Mouse (Mus musculus) midbrain, embryonic 15.5 days (tissue): ENCODE measurements around the gene Slc35f4. TPM values are rescaled to one million over a fixed set of nuclear protein-coding genes. Genes with fewer than 3 reads are reported as not detected.

Experiments
- ATAC-seq: fragments of 200-750 bp; cut with Nextera tagmentation; replicated peaks from 2 replicates; pipeline ENCODE4 v1.8.0; 2017; ENCODE audit warnings: moderate TSS enrichment
- H3K27ac ChIP-seq: fragments of 300-500 bp; sonication (generic); 2 replicates; pipeline ENCODE4 v1.5.1; 2015; ENCODE audit warnings: mild to moderate bottlenecking, inconsistent platforms
- H3K27me3 ChIP-seq: fragments of 300-500 bp; sonication (generic); replicated peaks from 2 replicates; pipeline ENCODE4 v1.6.1; 2015; ENCODE audit warnings: inconsistent platforms
- H3K36me3 ChIP-seq: fragments of 300-500 bp; sonication (generic); replicated peaks from 2 replicates; pipeline ENCODE4 v1.6.1; 2015; ENCODE audit warnings: inconsistent platforms
- H3K4me1 ChIP-seq: fragments of 300-500 bp; sonication (generic); 2 replicates; pipeline ENCODE4 v1.6.1; 2015; ENCODE audit warnings: inconsistent platforms
- H3K4me2 ChIP-seq: fragments of 300-500 bp; sonication (generic); 2 replicates; pipeline ENCODE4 v1.6.1; 2015; ENCODE audit warnings: inconsistent platforms, mild to moderate bottlenecking, moderate library complexity
- H3K4me3 ChIP-seq: fragments of 300-500 bp; sonication (generic); 2 replicates; pipeline ENCODE4 v1.5.1; 2015; ENCODE audit warnings: mild to moderate bottlenecking, inconsistent platforms
- H3K9ac ChIP-seq: fragments of 300-500 bp; sonication (generic); 2 replicates; pipeline ENCODE4 v1.6.1; 2015; ENCODE audit warnings: mild to moderate bottlenecking, inconsistent platforms
- H3K9me3 ChIP-seq: fragments of 300-500 bp; sonication (generic); 2 replicates; pipeline ENCODE4 v1.6.1; 2016; ENCODE audit warnings: inconsistent platforms
- WGBS: fragments of 180-500 bp; shearing (Covaris S2); methylation state at CpG from one replicate; pipeline ENCODE4 v1.1.7; 2015; ENCODE audit warnings: mixed read lengths; 5-methylcytosine and 5-hydroxymethylcytosine counted together
- polyA plus RNA-seq: library from polyadenylated mRNA; unstranded; fragments of >200 nt; fragmentation: Nextera tagmentation; extraction: Ambion mirVana; gene quantifications from 2 replicates; pipeline ENCODE4 v1.2.1, GENCODE M21; 2015

Gene Slc35f4
- polyA plus RNA-seq, 1 experiment from 2014 or later = 16.4 TPM

GRCm38 (mm10) chr14:49337011-49337410, 188.8 kb downstream of the Slc35f4 start:
- H3K27ac ChIP-seq = no peak overlapping the region
- H3K4me2 ChIP-seq = no peak overlapping the region
- no peak overlapping the region for H3K9ac ChIP-seq
- no peaks in the 10 kb centered on the region for H3K27me3 ChIP-seq
- H3K4me1 ChIP-seq = no peaks in the 10 kb centered on the region
- no peak for ATAC-seq
- no peaks in the 10 kb centered on the region for H3K36me3 ChIP-seq
- H3K9me3 ChIP-seq = no peaks in the 10 kb centered on the region
- 81% methylated on average over 4 of the region's 4 CpGs for WGBS
- H3K4me3 ChIP-seq = no peak overlapping the region

GRCm38 (mm10) chr14:49333841-49334240, 192.0 kb downstream of the Slc35f4 start:
- H3K36me3 ChIP-seq = no peaks in the 10 kb centered on the region
- ATAC-seq = no peak
- no peaks in the 10 kb centered on the region for H3K4me1 ChIP-seq
- H3K9ac ChIP-seq = no peak overlapping the region
- H3K4me2 ChIP-seq = no peak overlapping the region
- WGBS = 80% methylated on average over 2 of the region's 2 CpGs
- H3K27ac ChIP-seq = no peak overlapping the region
- no peaks in the 10 kb centered on the region for H3K9me3 ChIP-seq
- no peak overlapping the region for H3K4me3 ChIP-seq
- no peaks in the 10 kb centered on the region for H3K27me3 ChIP-seq

- H3K9me3 ChIP-seq = no peaks in the 10 kb centered on the region
- H3K36me3 ChIP-seq = no peaks in the 10 kb centered on the region
- ATAC-seq = peak; percentile 85
- H3K9ac ChIP-seq = no peak overlapping the region
- no peak overlapping the region for H3K4me3 ChIP-seq
- 10% methylated on average over 5 of the region's 5 CpGs for WGBS
- no peak overlapping the region; the same call in 1 of the 2 replicates for H3K4me2 ChIP-seq
- 0 out of 2 replicates have a peak overlapping the region, but pooled peaks have one; percentile 19 for H3K27ac ChIP-seq
- H3K4me1 ChIP-seq = peaks cover 14% of the 10 kb centered on the region
- H3K27me3 ChIP-seq = no peaks in the 10 kb centered on the region
Observed at GRCm38 (mm10) chr14:49316493-49316894, 209.4 kb downstream of the Slc35f4 start.

- Histone ChIP-seq H3K9ac (no peak overlapping the region), H3K4me3 (no peak overlapping the region), H3K27ac (no peak overlapping the region), H3K4me2 (no peak overlapping the region), H3K4me1 (peaks cover 18% of the 10 kb centered on the region), H3K9me3 (no peaks in the 10 kb centered on the region), H3K27me3 (no peaks in the 10 kb centered on the region), H3K36me3 (no peaks in the 10 kb centered on the region)
- ATAC-seq = no peak
- WGBS = 29% methylated on average over 7 of the region's 7 CpGs
Observed at GRCm38 (mm10) chr14:49313981-49314380, 211.9 kb downstream of the Slc35f4 start.

- Histone ChIP-seq H3K4me2 (no peak overlapping the region), H3K9ac (no peak overlapping the region), H3K4me1 (peaks cover 18% of the 10 kb centered on the region), H3K4me3 (no peak overlapping the region), H3K27ac (no peak overlapping the region), H3K36me3 (no peaks in the 10 kb centered on the region), H3K27me3 (no peaks in the 10 kb centered on the region), H3K9me3 (no peaks in the 10 kb centered on the region)
- WGBS = 69% methylated on average over 8 of the region's 8 CpGs
- ATAC-seq = no peak
Observed at GRCm38 (mm10) chr14:49313376-49313775, 212.5 kb downstream of the Slc35f4 start.

GRCm38 (mm10) chr14:49311548-49311947, 214.3 kb downstream of the Slc35f4 start:
- Histone ChIP-seq H3K9me3 (no peaks in the 10 kb centered on the region), H3K36me3 (no peaks in the 10 kb centered on the region), H3K9ac (no peak overlapping the region), H3K4me2 (no peak overlapping the region), H3K4me1 (peaks cover 16% of the 10 kb centered on the region), H3K27ac (no peak overlapping the region), H3K27me3 (no peaks in the 10 kb centered on the region), H3K4me3 (no peak overlapping the region)
- ATAC-seq = no peak
- 43% methylated on average over 1 of the region's 1 CpGs for WGBS

- WGBS = 10% methylated on average over 5 of the region's 5 CpGs
- Histone ChIP-seq H3K4me1 (peaks cover 13% of the 10 kb centered on the region), H3K9me3 (no peaks in the 10 kb centered on the region), H3K27me3 (no peaks in the 10 kb centered on the region), H3K9ac (no peak overlapping the region), H3K4me3 (no peak overlapping the region), H3K4me2 (no peak overlapping the region), H3K27ac (no peak overlapping the region), H3K36me3 (no peaks in the 10 kb centered on the region)
- ATAC-seq = peak; percentile 41; the same call in 1 of the 2 replicates
Observed at GRCm38 (mm10) chr14:49311091-49311492, 214.8 kb downstream of the Slc35f4 start.

- ATAC-seq = no peak
- Histone ChIP-seq H3K27me3 (no peaks in the 10 kb centered on the region), H3K4me3 (no peak overlapping the region), H3K36me3 (no peaks in the 10 kb centered on the region), H3K4me2 (no peak overlapping the region), H3K9ac (no peak overlapping the region), H3K27ac (no peak overlapping the region), H3K4me1 (peaks cover 8% of the 10 kb centered on the region), H3K9me3 (no peaks in the 10 kb centered on the region)
- 51% methylated on average over 2 of the region's 2 CpGs for WGBS
Observed at GRCm38 (mm10) chr14:49309670-49310069, 216.2 kb downstream of the Slc35f4 start.

GRCm38 (mm10) chr14:49308591-49308990, 217.3 kb downstream of the Slc35f4 start:
- Histone ChIP-seq H3K4me3 (no peak overlapping the region), H3K9ac (no peak overlapping the region), H3K36me3 (no peaks in the 10 kb centered on the region), H3K4me2 (no peak overlapping the region), H3K27ac (no peak overlapping the region), H3K9me3 (no peaks in the 10 kb centered on the region), H3K4me1 (peaks cover 8% of the 10 kb centered on the region), H3K27me3 (no peaks in the 10 kb centered on the region)
- ATAC-seq = no peak
- 67% methylated on average over 1 of the region's 1 CpGs for WGBS

- H3K9ac ChIP-seq = no peak overlapping the region
- no peak for ATAC-seq
- no peak overlapping the region for H3K4me3 ChIP-seq
- no peaks in the 10 kb centered on the region for H3K36me3 ChIP-seq
- no peak overlapping the region for H3K4me2 ChIP-seq
- H3K9me3 ChIP-seq = no peaks in the 10 kb centered on the region
- H3K27ac ChIP-seq = no peak overlapping the region
- H3K27me3 ChIP-seq = no peaks in the 10 kb centered on the region
- WGBS = 88% methylated on average over 3 of the region's 3 CpGs
- peaks cover 8% of the 10 kb centered on the region for H3K4me1 ChIP-seq
Observed at GRCm38 (mm10) chr14:49307842-49308241, 218.0 kb downstream of the Slc35f4 start.

GRCm38 (mm10) chr14:49305534-49306409, 220.1 kb downstream of the Slc35f4 start:
- 86% methylated on average over 9 of the region's 9 CpGs for WGBS
- H3K9me3 ChIP-seq = no peaks in the 10 kb centered on the region
- H3K36me3 ChIP-seq = no peaks in the 10 kb centered on the region
- no peaks in the 10 kb centered on the region for H3K27me3 ChIP-seq
- H3K9ac ChIP-seq = no peak overlapping the region
- peaks cover 4% of the 10 kb centered on the region for H3K4me1 ChIP-seq
- no peak; the same call in 1 of the 2 replicates for ATAC-seq
- H3K4me2 ChIP-seq = no peak overlapping the region
- no peak overlapping the region for H3K27ac ChIP-seq
- H3K4me3 ChIP-seq = no peak overlapping the region

- Histone ChIP-seq H3K4me1 (peaks cover 4% of the 10 kb centered on the region; the same call in 1 of the 2 replicates), H3K36me3 (no peaks in the 10 kb centered on the region), H3K9me3 (no peaks in the 10 kb centered on the region), H3K27ac (no peak overlapping the region), H3K4me3 (no peak overlapping the region), H3K27me3 (no peaks in the 10 kb centered on the region), H3K9ac (no peak overlapping the region), H3K4me2 (no peak overlapping the region)
- peak; percentile 65 for ATAC-seq
- WGBS = 29% methylated on average over 2 of the region's 2 CpGs
Observed at GRCm38 (mm10) chr14:49302271-49302857, 223.5 kb downstream of the Slc35f4 start.
